Mouse (Mus musculus): ENCODE measurements around the gene Ppil6.

GRCm38 (mm10) chr10:41514921-41515320 is 24.7 kb downstream of the Ppil6 start:
- TF ChIP-seq CTCF (IDR thresholded peaks at IDR 0.05) (no peak), EP300 (IDR thresholded peaks at IDR 0.05) (no peak)
